Mouse (Mus musculus): ENCODE data around the gene Trmt1l. TPM values are rescaled to one million over a fixed set of nuclear protein-coding genes. Genes with fewer than 3 reads are reported as not detected.
A peak's percentile ranks its signal among the peaks of the same experiment; 100 is the strongest.

Trmt1l gene
- polyA plus RNA-seq (2015; fragmentation: Nextera tagmentation; extraction: Ambion mirVana): 48.4 and 51.3 TPM in 2 replicates

- ATAC-seq: peak; percentile 99
- under 1% methylated on average over 73 of the region's 74 CpGs for WGBS
- H3K36me3 ChIP-seq (ENCODE audit: poor library complexity, severe bottlenecking): peaks cover under 1% of the 10 kb centered on the region; the same call in 1 of the 2 replicates
These were observed at the start of gene Trmt1l, which contains the start of gene Swt1 for GRCm38 (mm10) chr1:151428263-151429221. TSS of gene Trmt1l (plus strand) at chr1:151428542. TSS of gene Swt1 (minus strand) at chr1:151428455.

GRCm38 (mm10) chr1:151390029-151390428 lies 38.3 kb upstream of the Trmt1l start:
- no peaks in the 10 kb centered on the region for H3K9me3 ChIP-seq (replicated peaks)
- H3K27ac ChIP-seq: no peak overlapping the region
- 98% methylated on average over 1 of the region's 1 CpGs for WGBS
- no peak overlapping the region for H3K4me3 ChIP-seq
- H3K36me3 ChIP-seq (ENCODE audit: poor library complexity, severe bottlenecking): peaks cover 9% of the 10 kb centered on the region; the same call in 1 of the 2 replicates
- H3K4me1 ChIP-seq: no peaks in the 10 kb centered on the region
- ATAC-seq: no peak
- no peak overlapping the region for H3K9ac ChIP-seq
- no peak overlapping the region for H3K4me2 ChIP-seq
- H3K27me3 ChIP-seq: no peaks in the 10 kb centered on the region

More at GRCm38 (mm10) chr1:151428263-151429221, at the start of gene Trmt1l, which contains the start of gene Swt1:
- Histone ChIP-seq H3K27ac (peak within 1 kb of the TSS; percentile 96), H3K4me3 (peak within 1 kb of the TSS; percentile 94), H3K4me2 (peak within 1 kb of the TSS; percentile 73), H3K27me3 (no peaks in the 10 kb centered on the region), H3K9ac (peak within 1 kb of the TSS; percentile 94), H3K4me1 (peaks cover 19% of the 10 kb centered on the region), H3K9me3 (replicated peaks) (no peaks in the 10 kb centered on the region)

- Histone ChIP-seq H3K27ac (no peak overlapping the region), H3K36me3 (ENCODE audit: poor library complexity, severe bottlenecking) (peaks cover 27% of the 10 kb centered on the region), H3K4me2 (no peak overlapping the region), H3K4me1 (no peaks in the 10 kb centered on the region), H3K4me3 (no peak overlapping the region), H3K27me3 (no peaks in the 10 kb centered on the region), H3K9ac (no peak overlapping the region), H3K9me3 (replicated peaks) (no peaks in the 10 kb centered on the region)
- no peak for ATAC-seq
- WGBS: 93% methylated on average over 3 of the region's 3 CpGs
These were observed 18.5 kb upstream of the Trmt1l start for GRCm38 (mm10) chr1:151409827-151410226.

GRCm38 (mm10) chr1:151422178-151422577 lies 6.2 kb upstream of the Trmt1l start:
- H3K9ac ChIP-seq: no peak overlapping the region
- H3K9me3 ChIP-seq (replicated peaks): no peaks in the 10 kb centered on the region
- H3K4me1 ChIP-seq: peaks cover 4% of the 10 kb centered on the region
- H3K36me3 ChIP-seq (ENCODE audit: poor library complexity, severe bottlenecking): peaks cover 24% of the 10 kb centered on the region
- no peak for ATAC-seq
- 89% methylated on average over 3 of the region's 3 CpGs for WGBS
- H3K4me2 ChIP-seq: no peak overlapping the region
- H3K27me3 ChIP-seq: no peaks in the 10 kb centered on the region
- H3K4me3 ChIP-seq: no peak overlapping the region
- no peak overlapping the region for H3K27ac ChIP-seq

DNA sequence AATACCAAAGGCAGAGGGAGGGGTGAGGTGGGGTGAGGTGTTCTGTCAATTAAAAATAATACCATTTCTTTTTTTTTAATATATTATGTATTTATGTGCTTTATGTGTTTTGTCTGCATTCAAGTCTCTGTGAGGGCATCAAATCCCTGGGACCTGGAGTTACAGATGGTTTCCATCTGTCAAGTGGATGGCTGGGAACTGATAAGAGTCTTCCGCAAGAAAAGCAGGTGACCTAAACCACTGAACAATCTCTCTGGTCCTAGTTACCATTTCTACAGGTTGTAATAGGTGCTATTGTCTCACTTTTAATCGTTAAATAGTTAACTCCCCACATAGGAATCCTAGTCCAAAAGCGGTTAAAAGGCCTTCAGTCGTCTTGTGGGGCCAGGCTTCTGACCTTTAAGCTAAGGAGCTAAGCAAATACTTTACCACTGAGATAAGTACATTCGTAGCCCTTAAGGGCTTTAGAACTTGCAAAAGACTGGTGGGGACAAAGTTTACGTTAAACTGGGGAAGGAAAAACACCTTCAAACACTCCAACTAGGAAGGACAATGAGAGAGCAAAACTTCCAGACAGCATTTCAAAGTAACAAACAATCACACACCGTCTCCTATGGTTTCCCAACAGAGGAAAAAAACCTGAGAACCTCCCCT lies 1.3 kb upstream of the Trmt1l start:
- no peaks in the 10 kb centered on the region; the same call in 1 of the 2 replicates for H3K36me3 ChIP-seq (ENCODE audit: poor library complexity, severe bottlenecking)
- H3K4me2 ChIP-seq: peak overlapping the region; percentile 66
- peak overlapping the region; percentile 79 for H3K9ac ChIP-seq
- H3K4me3 ChIP-seq: peak overlapping the region; percentile 94
- H3K27ac ChIP-seq: no peak overlapping the region
- ATAC-seq: no peak
- WGBS: 30% methylated on average over 7 of the region's 7 CpGs
- H3K27me3 ChIP-seq: no peaks in the 10 kb centered on the region
- peaks cover 19% of the 10 kb centered on the region for H3K4me1 ChIP-seq
- H3K9me3 ChIP-seq (replicated peaks): no peaks in the 10 kb centered on the region

- WGBS: under 1% methylated on average over 26 of the region's 26 CpGs
- peaks cover 19% of the 10 kb centered on the region for H3K4me1 ChIP-seq
- no peaks in the 10 kb centered on the region for H3K36me3 ChIP-seq (ENCODE audit: poor library complexity, severe bottlenecking)
- peak overlapping the region; percentile 66 for H3K4me2 ChIP-seq
- peak overlapping the region; percentile 94 for H3K4me3 ChIP-seq
- no peaks in the 10 kb centered on the region for H3K9me3 ChIP-seq (replicated peaks)
- no peaks in the 10 kb centered on the region for H3K27me3 ChIP-seq
- peak overlapping the region; percentile 48; the same call in 1 of the 2 replicates for H3K27ac ChIP-seq
- no peak for ATAC-seq
- peak overlapping the region; percentile 79 for H3K9ac ChIP-seq
These were observed 467 bp upstream of the Trmt1l start for GRCm38 (mm10) chr1:151427888-151428262.

- H3K27me3 ChIP-seq: no peaks in the 10 kb centered on the region
- 37% methylated on average over 9 of the region's 9 CpGs for WGBS
- no peak for ATAC-seq
- H3K4me2 ChIP-seq: peak overlapping the region; percentile 73
- H3K4me3 ChIP-seq: peak overlapping the region; percentile 94
- peak overlapping the region; percentile 96 for H3K27ac ChIP-seq
- H3K9me3 ChIP-seq (replicated peaks): no peaks in the 10 kb centered on the region
- peaks cover 19% of the 10 kb centered on the region for H3K4me1 ChIP-seq
- peak overlapping the region; percentile 94 for H3K9ac ChIP-seq
- peaks cover 7% of the 10 kb centered on the region for H3K36me3 ChIP-seq (ENCODE audit: poor library complexity, severe bottlenecking)
These were observed 974 bp downstream of the Trmt1l start for GRCm38 (mm10) chr1:151429316-151429715.

- H3K4me1 ChIP-seq: no peaks in the 10 kb centered on the region
- 92% methylated on average over 6 of the region's 6 CpGs for WGBS
- no peak overlapping the region for H3K4me2 ChIP-seq
- H3K4me3 ChIP-seq: no peak overlapping the region
- no peak overlapping the region for H3K9ac ChIP-seq
- no peaks in the 10 kb centered on the region for H3K27me3 ChIP-seq
- H3K36me3 ChIP-seq (ENCODE audit: poor library complexity, severe bottlenecking): peaks cover 54% of the 10 kb centered on the region
- H3K27ac ChIP-seq: no peak overlapping the region
- ATAC-seq: no peak
- H3K9me3 ChIP-seq (replicated peaks): no peaks in the 10 kb centered on the region
These were observed 7.1 kb downstream of the Trmt1l start for GRCm38 (mm10) chr1:151435431-151435830.

DNA sequence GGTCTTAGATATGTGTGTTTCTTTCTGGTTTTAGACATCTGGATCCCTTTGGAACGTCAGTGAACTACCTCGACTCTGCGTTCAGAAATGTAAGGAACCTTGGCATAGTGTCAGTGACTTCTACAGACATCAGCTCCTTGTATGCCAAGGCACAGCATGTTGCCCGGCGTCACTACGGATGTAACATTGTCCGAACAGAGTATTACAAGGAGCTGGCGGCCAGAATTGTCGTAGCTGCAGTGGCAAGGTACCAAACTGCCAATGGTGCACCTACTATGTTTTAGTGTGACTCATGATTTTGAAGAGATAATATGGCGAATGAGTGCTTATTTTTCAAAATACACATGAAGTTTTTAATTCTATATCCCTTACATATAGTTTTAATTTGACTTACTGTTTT lies 21.5 kb downstream of the Trmt1l start:
- H3K27ac ChIP-seq: no peak overlapping the region
- WGBS: 97% methylated on average over 10 of the region's 10 CpGs
- ATAC-seq: no peak
- H3K27me3 ChIP-seq: no peaks in the 10 kb centered on the region
- H3K4me1 ChIP-seq: no peaks in the 10 kb centered on the region
- no peak overlapping the region for H3K9ac ChIP-seq
- no peak overlapping the region for H3K4me2 ChIP-seq
- no peak overlapping the region for H3K4me3 ChIP-seq
- peaks cover 88% of the 10 kb centered on the region for H3K36me3 ChIP-seq (ENCODE audit: poor library complexity, severe bottlenecking)
- H3K9me3 ChIP-seq (replicated peaks): no peaks in the 10 kb centered on the region

GRCm38 (mm10) chr1:151450851-151451250 lies 22.5 kb downstream of the Trmt1l start:
- Histone ChIP-seq H3K4me1 (no peaks in the 10 kb centered on the region), H3K4me2 (no peak overlapping the region), H3K9me3 (replicated peaks) (no peaks in the 10 kb centered on the region), H3K27me3 (no peaks in the 10 kb centered on the region), H3K36me3 (ENCODE audit: poor library complexity, severe bottlenecking) (peaks cover 83% of the 10 kb centered on the region), H3K27ac (no peak overlapping the region), H3K9ac (no peak overlapping the region), H3K4me3 (no peak overlapping the region)
- no peak for ATAC-seq
- 84% methylated on average over 2 of the region's 2 CpGs for WGBS

- 96% methylated on average over 11 of the region's 11 CpGs for WGBS
- no peak overlapping the region for H3K4me3 ChIP-seq
- H3K4me1 ChIP-seq: no peaks in the 10 kb centered on the region
- H3K4me2 ChIP-seq: no peak overlapping the region
- no peak overlapping the region for H3K9ac ChIP-seq
- peaks cover 81% of the 10 kb centered on the region for H3K36me3 ChIP-seq (ENCODE audit: poor library complexity, severe bottlenecking)
- no peak for ATAC-seq
- no peaks in the 10 kb centered on the region for H3K9me3 ChIP-seq (replicated peaks)
- no peaks in the 10 kb centered on the region for H3K27me3 ChIP-seq
- no peak overlapping the region for H3K27ac ChIP-seq
These were observed 23.6 kb downstream of the Trmt1l start for GRCm38 (mm10) chr1:151451946-151452345.

- H3K4me1 ChIP-seq: no peaks in the 10 kb centered on the region
- no peak overlapping the region for H3K9ac ChIP-seq
- H3K27ac ChIP-seq: no peak overlapping the region
- WGBS: 92% methylated on average over 5 of the region's 5 CpGs
- no peak overlapping the region for H3K4me3 ChIP-seq
- peaks cover 76% of the 10 kb centered on the region for H3K36me3 ChIP-seq (ENCODE audit: poor library complexity, severe bottlenecking)
- H3K4me2 ChIP-seq: no peak overlapping the region
- H3K9me3 ChIP-seq (replicated peaks): no peaks in the 10 kb centered on the region
- no peak for ATAC-seq
- no peaks in the 10 kb centered on the region for H3K27me3 ChIP-seq
These were observed 28.7 kb downstream of the Trmt1l start for GRCm38 (mm10) chr1:151457087-151457486.

Measured in forebrain, embryonic 13.5 days (tissue).